Mouse (Mus musculus): ENCODE data around the gene Kcnc3. TPM values are rescaled to one million over a fixed set of nuclear protein-coding genes. Genes with fewer than 3 reads are reported as not detected.

Kcnc3 gene
- polyA plus RNA-seq, 1 experiment from 2014 or later, result not detected

DNA sequence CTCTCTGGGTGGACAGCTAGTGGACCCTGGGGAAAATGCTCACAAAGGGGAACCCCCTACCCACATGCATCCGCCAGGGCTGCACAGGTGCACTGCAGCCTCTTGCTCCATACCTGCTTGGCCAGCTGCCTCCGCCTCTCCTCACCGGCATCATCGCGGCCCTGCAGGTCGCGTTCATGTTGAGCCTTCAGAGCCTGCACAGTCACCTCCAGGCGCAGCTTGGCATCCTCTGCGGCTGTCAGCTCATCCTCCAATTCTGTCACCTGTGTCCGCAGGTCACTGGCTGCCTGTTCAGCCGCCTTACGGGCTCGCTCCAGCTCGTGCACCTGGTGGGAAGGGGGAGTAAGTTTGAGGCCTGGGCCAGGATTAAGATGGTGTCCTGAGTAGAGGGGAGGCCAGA is 25.5 kb downstream of the Kcnc3 start:
- Histone ChIP-seq H3K9ac (ENCODE audit: low read length) (no peak overlapping the region), H3K36me3 (ENCODE audit: control insufficient read depth, insufficient read depth, low read length) (no peaks in the 10 kb centered on the region), H3K4me3 (ENCODE audit: control insufficient read depth in 1 of 2, insufficient read depth in 1 of 2, low read depth in 1 of 2, low read length in 2 of 2) (no peak overlapping the region), H3K9me3 (ENCODE audit: control insufficient read depth, low read length) (0 out of 2 replicates have a peak, but pooled peaks cover 2% of the 10 kb centered on the region), H3K27me3 (ENCODE audit: control insufficient read depth, insufficient read depth, low read length) (peaks cover 39% of the 10 kb centered on the region), H3K27ac (replicated peaks in 1 of 2; ENCODE audit: control insufficient read depth in 1 of 2, insufficient read depth in 1 of 2, low read depth in 2 of 2, low read length in 2 of 2) (no peak overlapping the region), H3K4me1 (ENCODE audit: control insufficient read depth in 2 of 2, insufficient read depth in 2 of 2, low read length in 2 of 2) (no peaks in the 10 kb centered on the region), H3K4me2 (ENCODE audit: low read length) (no peak overlapping the region)
- no peak for ATAC-seq (ENCODE audit: insufficient number of reproducible peaks, insufficient read depth, low FRiP score, low read depth)
- 67% methylated on average over 14 of the region's 14 CpGs for WGBS

DNA sequence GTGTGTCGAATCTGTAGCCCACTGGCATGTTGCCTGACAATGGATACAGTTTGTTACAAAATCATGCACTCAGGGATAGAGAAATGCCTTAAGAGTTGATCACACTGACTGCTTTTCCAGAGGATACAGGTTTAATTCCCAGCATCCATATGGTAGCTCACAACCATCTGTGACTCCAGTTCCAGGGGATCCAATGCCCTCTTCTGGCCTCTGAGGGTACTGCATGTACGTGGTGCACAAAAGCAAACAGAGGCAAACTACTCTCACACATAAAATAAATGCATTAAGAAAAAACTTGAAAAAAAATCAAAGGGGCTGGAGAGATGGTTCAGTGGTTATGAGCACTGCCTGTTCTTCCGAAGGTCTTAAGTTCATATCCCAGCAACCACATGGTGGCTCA is 26.6 kb downstream of the Kcnc3 start:
- no peaks in the 10 kb centered on the region for H3K36me3 ChIP-seq (ENCODE audit: control insufficient read depth, insufficient read depth, low read length)
- 0 out of 2 replicates have a peak, but pooled peaks cover 2% of the 10 kb centered on the region for H3K9me3 ChIP-seq (ENCODE audit: control insufficient read depth, low read length)
- H3K9ac ChIP-seq (ENCODE audit: low read length), result no peak overlapping the region
- WGBS, result 68% methylated on average over 3 of the region's 3 CpGs
- no peak overlapping the region for H3K4me2 ChIP-seq (ENCODE audit: low read length)
- H3K27me3 ChIP-seq (ENCODE audit: control insufficient read depth, insufficient read depth, low read length), result peaks cover 39% of the 10 kb centered on the region
- ATAC-seq (ENCODE audit: insufficient number of reproducible peaks, insufficient read depth, low FRiP score, low read depth), result no peak
- no peaks in the 10 kb centered on the region for H3K4me1 ChIP-seq (ENCODE audit: control insufficient read depth in 2 of 2, insufficient read depth in 2 of 2, low read length in 2 of 2)
- no peak overlapping the region for H3K27ac ChIP-seq (replicated peaks in 1 of 2; ENCODE audit: control insufficient read depth in 1 of 2, insufficient read depth in 1 of 2, low read depth in 2 of 2, low read length in 2 of 2)
- H3K4me3 ChIP-seq (ENCODE audit: control insufficient read depth in 1 of 2, insufficient read depth in 1 of 2, low read depth in 1 of 2, low read length in 2 of 2), result no peak overlapping the region

DNA sequence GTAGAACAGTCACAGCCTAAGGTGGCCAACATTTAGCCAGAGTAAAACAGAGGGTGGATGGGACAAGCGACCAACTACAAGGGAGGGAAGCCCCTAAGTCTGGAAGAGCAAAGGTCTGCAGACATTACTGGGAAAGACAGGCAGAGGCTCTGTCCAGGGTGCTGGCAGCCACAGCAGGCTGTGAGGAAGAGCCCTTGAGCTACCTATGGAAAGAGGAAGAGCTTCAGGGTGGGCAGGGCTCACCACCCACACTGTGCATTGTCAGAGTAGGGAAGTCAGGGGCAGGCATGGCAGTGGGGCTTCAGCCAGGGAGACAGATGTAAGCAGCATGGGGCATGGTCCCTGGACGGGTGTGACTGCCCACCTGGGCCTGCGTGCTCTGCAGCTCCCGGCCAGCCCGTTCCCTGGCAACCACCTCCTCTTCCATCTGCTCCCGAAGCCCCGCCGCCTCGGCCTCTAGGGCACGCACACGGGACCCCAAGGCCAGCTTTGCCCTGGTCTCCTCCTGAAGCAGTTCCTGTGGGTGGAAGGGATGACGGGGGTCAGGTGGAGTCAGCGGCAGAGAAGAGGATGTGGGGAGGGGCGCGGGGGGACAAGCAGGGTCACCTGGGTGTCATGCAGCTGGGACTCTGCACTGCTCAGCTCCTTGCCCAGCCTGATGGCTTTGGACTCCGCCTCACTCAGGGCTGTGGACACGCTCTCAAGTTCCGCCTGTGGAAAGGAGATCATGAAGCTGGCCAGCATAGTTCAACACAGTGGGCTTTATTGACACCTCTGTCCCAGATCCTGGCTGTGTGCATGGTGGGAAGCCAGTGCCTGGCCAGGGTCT is 33.5 kb downstream of the Kcnc3 start:
- ATAC-seq (ENCODE audit: insufficient number of reproducible peaks, insufficient read depth, low FRiP score, low read depth), result no peak
- Histone ChIP-seq H3K4me2 (ENCODE audit: low read length) (no peak overlapping the region), H3K27me3 (ENCODE audit: control insufficient read depth, insufficient read depth, low read length) (peaks cover 6% of the 10 kb centered on the region; the same call in 1 of the 2 replicates), H3K4me1 (ENCODE audit: control insufficient read depth in 2 of 2, insufficient read depth in 2 of 2, low read length in 2 of 2) (no peaks in the 10 kb centered on the region), H3K27ac (replicated peaks in 1 of 2; ENCODE audit: control insufficient read depth in 1 of 2, insufficient read depth in 1 of 2, low read depth in 2 of 2, low read length in 2 of 2) (no peak overlapping the region), H3K4me3 (ENCODE audit: control insufficient read depth in 1 of 2, insufficient read depth in 1 of 2, low read depth in 1 of 2, low read length in 2 of 2) (no peak overlapping the region), H3K9me3 (ENCODE audit: control insufficient read depth, low read length) (0 out of 2 replicates have a peak, but pooled peaks cover 2% of the 10 kb centered on the region), H3K36me3 (ENCODE audit: control insufficient read depth, insufficient read depth, low read length) (no peaks in the 10 kb centered on the region), H3K9ac (ENCODE audit: low read length) (no peak overlapping the region)
- 46% methylated on average over 18 of the region's 18 CpGs for WGBS

GRCm38 (mm10) chr7:44624543-44624826 is 34.0 kb downstream of the Kcnc3 start:
- no peak overlapping the region for H3K9ac ChIP-seq (ENCODE audit: low read length)
- WGBS, result 61% methylated on average over 3 of the region's 3 CpGs

DNA sequence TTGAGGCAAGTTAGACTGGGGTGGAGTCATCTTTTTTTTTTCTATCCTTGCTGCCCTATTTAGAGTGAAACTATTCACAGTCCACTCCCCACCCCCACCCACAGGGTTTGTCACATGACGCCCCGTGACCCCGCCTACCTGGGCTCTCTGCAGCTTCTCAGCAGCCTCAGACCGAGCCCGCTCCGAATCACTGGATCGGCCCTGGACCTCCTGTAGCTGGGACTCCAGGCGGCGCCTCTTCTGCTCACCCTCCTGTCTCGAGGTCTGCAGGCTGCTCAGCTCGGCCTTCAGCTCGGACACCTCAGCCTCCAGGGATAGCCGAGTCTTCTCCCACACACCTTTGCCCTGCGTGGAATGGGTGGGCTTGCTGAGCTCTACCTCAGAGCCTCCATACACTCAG is 34.4 kb downstream of the Kcnc3 start:
- H3K9ac ChIP-seq (ENCODE audit: low read length), result no peak overlapping the region
- 43% methylated on average over 14 of the region's 14 CpGs for WGBS
- H3K27me3 ChIP-seq (ENCODE audit: control insufficient read depth, insufficient read depth, low read length), result peaks cover 6% of the 10 kb centered on the region; the same call in 1 of the 2 replicates

More at GRCm38 (mm10) chr7:44624543-44624826, 34.0 kb downstream of the Kcnc3 start:
- no peaks in the 10 kb centered on the region for H3K4me1 ChIP-seq (ENCODE audit: control insufficient read depth in 2 of 2, insufficient read depth in 2 of 2, low read length in 2 of 2)
- H3K27ac ChIP-seq (replicated peaks in 1 of 2; ENCODE audit: control insufficient read depth in 1 of 2, insufficient read depth in 1 of 2, low read depth in 2 of 2, low read length in 2 of 2), result no peak overlapping the region
- peaks cover 6% of the 10 kb centered on the region; the same call in 1 of the 2 replicates for H3K27me3 ChIP-seq (ENCODE audit: control insufficient read depth, insufficient read depth, low read length)
- no peak for ATAC-seq (ENCODE audit: insufficient number of reproducible peaks, insufficient read depth, low FRiP score, low read depth)
- H3K4me3 ChIP-seq (ENCODE audit: control insufficient read depth in 1 of 2, insufficient read depth in 1 of 2, low read depth in 1 of 2, low read length in 2 of 2), result no peak overlapping the region
- 0 out of 2 replicates have a peak, but pooled peaks cover 2% of the 10 kb centered on the region for H3K9me3 ChIP-seq (ENCODE audit: control insufficient read depth, low read length)
- H3K36me3 ChIP-seq (ENCODE audit: control insufficient read depth, insufficient read depth, low read length), result no peaks in the 10 kb centered on the region
- no peak overlapping the region for H3K4me2 ChIP-seq (ENCODE audit: low read length)

GRCm38 (mm10) chr7:44625241-44626067 is 35.0 kb downstream of the Kcnc3 start:
- ATAC-seq (ENCODE audit: insufficient number of reproducible peaks, insufficient read depth, low FRiP score, low read depth), result no peak
- Histone ChIP-seq H3K27me3 (ENCODE audit: control insufficient read depth, insufficient read depth, low read length) (peaks cover 6% of the 10 kb centered on the region; the same call in 1 of the 2 replicates), H3K36me3 (ENCODE audit: control insufficient read depth, insufficient read depth, low read length) (no peaks in the 10 kb centered on the region), H3K27ac (replicated peaks in 1 of 2; ENCODE audit: control insufficient read depth in 1 of 2, insufficient read depth in 1 of 2, low read depth in 2 of 2, low read length in 2 of 2) (no peak overlapping the region), H3K9me3 (ENCODE audit: control insufficient read depth, low read length) (no peaks in the 10 kb centered on the region), H3K4me3 (ENCODE audit: control insufficient read depth in 1 of 2, insufficient read depth in 1 of 2, low read depth in 1 of 2, low read length in 2 of 2) (no peak overlapping the region), H3K4me2 (ENCODE audit: low read length) (no peak overlapping the region), H3K4me1 (ENCODE audit: control insufficient read depth in 2 of 2, insufficient read depth in 2 of 2, low read length in 2 of 2) (no peaks in the 10 kb centered on the region), H3K9ac (ENCODE audit: low read length) (no peak overlapping the region)
- 74% methylated on average over 13 of the region's 13 CpGs for WGBS

More for the DNA sequence above, 34.4 kb downstream of the Kcnc3 start:
- Histone ChIP-seq H3K9me3 (ENCODE audit: control insufficient read depth, low read length) (0 out of 2 replicates have a peak, but pooled peaks cover under 1% of the 10 kb centered on the region), H3K27ac (replicated peaks in 1 of 2; ENCODE audit: control insufficient read depth in 1 of 2, insufficient read depth in 1 of 2, low read depth in 2 of 2, low read length in 2 of 2) (no peak overlapping the region), H3K4me2 (ENCODE audit: low read length) (no peak overlapping the region), H3K4me3 (ENCODE audit: control insufficient read depth in 1 of 2, insufficient read depth in 1 of 2, low read depth in 1 of 2, low read length in 2 of 2) (no peak overlapping the region), H3K36me3 (ENCODE audit: control insufficient read depth, insufficient read depth, low read length) (no peaks in the 10 kb centered on the region), H3K4me1 (ENCODE audit: control insufficient read depth in 2 of 2, insufficient read depth in 2 of 2, low read length in 2 of 2) (no peaks in the 10 kb centered on the region)
- ATAC-seq (ENCODE audit: insufficient number of reproducible peaks, insufficient read depth, low FRiP score, low read depth), result no peak

DNA sequence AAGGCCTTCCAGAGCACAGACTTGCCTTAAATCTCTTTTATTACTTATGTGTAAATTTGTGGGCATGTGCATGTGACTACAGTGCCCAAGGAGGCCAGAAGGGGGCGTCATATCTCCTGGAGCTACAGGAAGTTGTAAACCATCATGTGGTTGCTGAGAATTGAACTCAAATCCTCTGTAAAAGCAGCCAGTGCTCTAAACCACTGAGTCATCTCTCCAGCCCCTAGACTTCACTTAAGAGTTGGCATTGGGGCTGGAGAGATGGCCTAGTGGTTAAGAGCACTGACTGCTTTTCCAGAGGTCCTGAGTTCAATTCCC is 35.6 kb downstream of the Kcnc3 start:
- Histone ChIP-seq H3K9me3 (ENCODE audit: control insufficient read depth, low read length) (no peaks in the 10 kb centered on the region), H3K4me2 (ENCODE audit: low read length) (no peak overlapping the region), H3K36me3 (ENCODE audit: control insufficient read depth, insufficient read depth, low read length) (no peaks in the 10 kb centered on the region), H3K4me3 (ENCODE audit: control insufficient read depth in 1 of 2, insufficient read depth in 1 of 2, low read depth in 1 of 2, low read length in 2 of 2) (no peak overlapping the region), H3K4me1 (ENCODE audit: control insufficient read depth in 2 of 2, insufficient read depth in 2 of 2, low read length in 2 of 2) (no peaks in the 10 kb centered on the region), H3K9ac (ENCODE audit: low read length) (no peak overlapping the region), H3K27me3 (ENCODE audit: control insufficient read depth, insufficient read depth, low read length) (peaks cover 6% of the 10 kb centered on the region; the same call in 1 of the 2 replicates), H3K27ac (replicated peaks in 1 of 2; ENCODE audit: control insufficient read depth in 1 of 2, insufficient read depth in 1 of 2, low read depth in 2 of 2, low read length in 2 of 2) (no peak overlapping the region)
- ATAC-seq (ENCODE audit: insufficient number of reproducible peaks, insufficient read depth, low FRiP score, low read depth), result no peak
- 52% methylated on average over 1 of the region's 1 CpGs for WGBS
